Mouse (Mus musculus): ENCODE results near the gene Tex38.

Gene Tex38

DNA sequence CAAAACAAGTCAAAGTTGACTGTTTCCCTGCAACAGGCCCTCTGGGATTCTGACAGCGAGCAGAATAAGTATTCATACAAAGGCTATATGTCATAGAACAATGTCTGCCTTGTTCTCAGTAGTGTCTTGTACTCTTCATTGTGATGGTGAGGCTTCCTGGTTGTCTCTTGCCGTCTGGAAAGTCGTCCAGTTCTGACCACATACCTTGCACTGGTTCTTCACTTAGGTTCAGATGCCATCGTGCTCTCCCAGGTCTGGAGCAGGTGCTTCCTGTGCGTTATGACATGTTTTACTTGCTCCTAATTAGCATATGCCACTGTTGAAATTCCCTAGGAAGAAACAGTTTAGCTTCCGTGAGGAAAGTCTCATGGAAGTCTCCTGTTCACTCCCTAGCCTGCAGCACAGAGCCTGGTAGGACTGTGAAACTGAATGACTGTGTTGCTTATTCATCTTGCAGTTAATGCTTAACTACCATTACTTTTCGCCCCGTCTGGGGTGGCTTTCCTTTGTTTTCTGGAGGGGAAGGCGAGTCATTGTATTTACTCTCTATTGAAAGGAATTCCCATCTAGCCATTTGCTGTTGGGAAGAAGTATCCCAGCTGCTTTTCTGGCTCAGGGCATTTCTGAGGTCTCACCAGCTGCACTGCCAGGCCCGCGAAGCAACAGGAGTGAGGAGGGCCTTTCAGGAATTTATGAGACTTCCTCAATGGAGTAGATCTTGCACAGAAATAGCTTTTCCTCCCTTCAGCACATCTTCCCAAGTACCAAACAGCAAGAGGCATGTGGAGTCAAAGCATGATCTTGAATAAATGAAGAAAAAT, 13.0 kb downstream of the Tex38 start:
- no peak for DNase-seq (ENCODE audit: low spot score)

DNA sequence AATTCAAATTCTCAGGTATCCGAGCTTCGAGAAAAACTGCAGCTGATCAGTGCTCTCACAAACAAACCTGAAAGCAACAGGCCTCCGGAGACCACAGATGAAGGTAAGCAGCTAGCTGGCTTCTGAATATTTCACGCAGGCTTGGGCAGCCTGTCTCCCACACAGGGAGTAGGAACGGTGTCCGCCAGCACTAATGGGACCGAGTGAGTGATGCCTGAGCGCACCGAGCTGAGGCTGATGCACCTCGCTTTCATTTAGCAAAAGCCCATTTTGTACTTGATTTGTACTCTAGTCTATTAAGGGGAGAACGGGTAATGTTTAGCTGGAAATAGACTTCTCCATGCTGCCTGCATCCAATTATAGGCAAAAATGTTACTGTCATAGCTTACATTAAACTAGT, 16.2 kb downstream of the Tex38 start:
- DNase-seq (ENCODE audit: low spot score): no peak

DNA sequence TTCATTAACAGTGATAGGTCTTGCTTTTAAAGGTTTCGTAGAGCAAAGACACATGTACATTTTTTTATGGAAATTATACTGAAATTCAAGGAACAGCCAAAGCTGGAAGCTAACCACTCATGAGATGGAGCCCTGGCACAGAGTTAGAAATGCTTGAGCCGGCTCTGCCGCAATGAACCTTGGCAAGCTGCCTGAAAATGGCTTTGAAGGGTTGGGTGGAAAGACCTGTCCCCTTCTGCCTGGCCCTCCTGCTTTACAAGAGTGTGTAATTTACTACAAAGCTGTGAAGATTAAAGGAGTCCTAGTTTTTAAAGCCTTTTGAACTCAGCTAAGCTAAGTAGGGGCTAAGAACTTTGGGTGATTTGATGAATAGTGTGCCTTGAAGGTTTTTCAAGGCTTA, 19.6 kb downstream of the Tex38 start:
- no peak for DNase-seq (ENCODE audit: low spot score)

DNA sequence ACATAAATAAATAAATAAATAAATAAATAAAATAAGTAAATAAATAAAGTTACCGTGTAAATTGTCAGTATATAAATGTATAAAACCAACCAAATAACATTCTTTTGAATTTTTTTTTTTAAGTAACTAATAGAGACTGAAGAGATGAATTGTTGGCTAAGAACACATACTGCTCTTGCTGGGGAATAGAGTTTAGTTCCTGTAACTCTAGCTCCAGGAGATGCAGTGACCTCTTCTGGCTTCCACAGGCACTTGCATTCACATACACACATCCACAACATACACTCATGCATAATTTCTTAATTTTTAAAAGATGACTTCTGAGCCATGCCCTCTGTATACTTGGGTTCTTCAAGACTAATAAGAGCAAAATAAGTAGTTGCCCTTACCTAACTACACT, 26.0 kb downstream of the Tex38 start:
- no peak for DNase-seq (ENCODE audit: low spot score)

DNA sequence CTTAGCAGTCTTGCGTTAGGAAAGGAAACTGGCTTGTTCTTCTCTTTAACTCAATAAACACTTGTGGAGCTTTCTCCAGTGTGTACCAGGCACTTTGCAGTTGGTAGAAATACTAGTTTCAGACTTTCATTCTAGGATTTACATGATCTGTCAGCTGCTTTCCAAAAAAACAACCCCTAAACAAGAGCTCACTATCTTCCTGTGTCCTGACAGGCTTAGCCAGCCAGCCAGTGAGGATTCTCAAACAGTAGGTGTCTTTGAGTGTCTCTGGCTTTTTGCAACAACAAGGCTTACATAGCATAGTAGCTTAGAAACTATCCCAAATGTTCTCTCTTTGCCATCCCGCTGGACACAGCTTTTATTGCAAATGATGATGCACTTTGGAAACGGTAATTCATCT, 26.7 kb downstream of the Tex38 start:
- no peak for DNase-seq (ENCODE audit: low spot score)

DNA sequence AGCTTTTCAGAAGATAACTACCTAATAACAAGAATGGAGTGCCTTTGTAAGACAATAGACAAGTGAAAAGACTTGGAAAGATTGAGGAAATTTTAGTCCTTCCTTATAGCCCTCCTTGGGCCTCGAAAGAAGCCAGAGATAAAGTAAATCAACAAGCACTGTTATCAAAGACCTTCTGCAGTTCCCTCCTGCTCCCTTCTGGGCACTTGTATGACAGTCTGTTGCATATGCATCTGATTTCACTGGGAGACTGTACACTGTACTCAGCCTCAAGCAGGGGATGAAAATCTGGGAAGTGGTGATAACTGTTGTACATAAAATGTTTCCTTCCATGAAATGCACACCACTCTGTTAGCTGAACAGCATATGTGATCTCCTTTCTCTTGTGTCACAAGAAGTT, 31.5 kb downstream of the Tex38 start:
- DNase-seq (ENCODE audit: low spot score): no peak

DNA sequence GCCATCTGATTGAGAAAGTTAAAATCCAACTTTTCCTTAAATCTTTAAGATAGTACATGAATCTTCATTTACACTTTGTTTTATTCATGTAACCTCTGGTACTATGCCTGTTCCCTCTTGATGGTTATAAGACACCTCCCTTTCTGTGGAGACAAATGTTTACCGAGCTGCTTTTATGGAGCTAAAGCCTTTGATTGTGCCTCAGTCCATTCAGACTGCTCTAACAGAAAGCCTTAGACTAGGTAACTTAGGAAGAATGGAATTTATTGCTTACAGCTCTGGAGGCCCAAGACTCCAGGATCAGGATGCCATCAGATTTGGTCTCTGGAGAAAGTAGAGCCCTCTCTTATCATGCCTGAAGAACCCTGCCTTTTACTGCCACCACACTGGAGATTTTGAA, 32.6 kb downstream of the Tex38 start:
- DNase-seq (ENCODE audit: low spot score): no peak

DNA sequence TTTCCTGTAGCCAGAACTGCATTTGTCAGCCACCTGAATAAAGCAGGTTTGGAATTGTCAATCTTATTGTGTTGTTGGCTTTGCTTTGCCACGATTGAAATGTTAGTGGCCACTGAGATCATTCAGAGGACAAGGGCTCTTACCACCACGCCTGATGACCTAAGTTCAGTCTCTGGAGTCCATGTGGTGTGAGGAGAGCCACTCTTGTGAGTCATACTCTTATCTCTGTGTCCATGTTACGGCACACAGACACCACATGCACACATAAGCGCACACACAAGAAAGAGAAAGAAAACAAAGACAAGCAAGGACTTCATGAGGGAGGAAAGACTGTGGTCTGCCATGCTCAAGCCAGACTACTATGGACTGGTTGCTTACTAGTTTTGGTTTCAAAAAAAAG, 37.7 kb downstream of the Tex38 start:
- DNase-seq (ENCODE audit: low spot score): no peak

DNA sequence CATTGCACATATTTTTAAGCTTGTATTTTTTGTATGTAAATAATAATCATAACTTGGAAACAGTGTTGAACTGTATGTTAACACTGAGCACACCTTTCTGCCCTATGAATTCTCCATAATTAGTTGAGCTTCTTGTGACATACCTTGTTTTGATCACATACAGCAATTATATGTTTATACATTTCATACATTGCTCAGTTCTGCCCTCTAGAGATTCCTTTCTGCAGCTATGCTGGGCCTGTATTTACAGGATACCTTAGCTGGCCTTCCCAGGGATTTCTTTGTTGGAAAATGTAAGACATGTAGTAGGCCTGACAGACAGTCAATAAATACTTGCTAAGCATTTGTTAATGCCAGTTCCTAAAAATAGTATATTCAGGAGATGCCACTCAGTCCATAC, 38.2 kb downstream of the Tex38 start:
- DNase-seq (ENCODE audit: low spot score): no peak

DNA sequence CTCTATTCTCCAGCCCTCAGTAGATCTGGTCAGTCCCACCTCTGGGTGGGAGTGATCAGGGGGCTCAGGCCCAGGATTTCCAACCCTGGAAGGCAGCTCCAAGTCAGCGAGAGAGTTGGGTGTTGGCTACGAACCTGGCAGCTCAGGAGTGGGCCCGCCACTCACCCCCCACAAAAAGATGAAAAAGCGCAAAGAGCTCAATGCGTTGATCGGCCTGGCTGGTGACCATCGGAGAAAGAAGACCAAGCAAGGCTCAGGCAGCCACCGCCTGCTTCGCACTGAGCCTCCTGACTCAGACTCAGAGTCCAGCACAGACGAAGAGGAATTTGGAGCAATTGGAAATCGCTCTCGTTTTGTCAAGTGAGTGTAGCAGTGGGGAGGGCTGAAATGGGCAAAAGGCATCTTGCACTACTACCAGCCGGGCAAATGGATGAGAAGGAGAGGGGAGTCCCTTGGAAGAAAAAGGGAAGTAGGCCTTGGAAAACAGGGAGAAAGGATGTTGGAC, 42.3 kb downstream of the Tex38 start:
- no peak for DNase-seq (ENCODE audit: low spot score)

DNA sequence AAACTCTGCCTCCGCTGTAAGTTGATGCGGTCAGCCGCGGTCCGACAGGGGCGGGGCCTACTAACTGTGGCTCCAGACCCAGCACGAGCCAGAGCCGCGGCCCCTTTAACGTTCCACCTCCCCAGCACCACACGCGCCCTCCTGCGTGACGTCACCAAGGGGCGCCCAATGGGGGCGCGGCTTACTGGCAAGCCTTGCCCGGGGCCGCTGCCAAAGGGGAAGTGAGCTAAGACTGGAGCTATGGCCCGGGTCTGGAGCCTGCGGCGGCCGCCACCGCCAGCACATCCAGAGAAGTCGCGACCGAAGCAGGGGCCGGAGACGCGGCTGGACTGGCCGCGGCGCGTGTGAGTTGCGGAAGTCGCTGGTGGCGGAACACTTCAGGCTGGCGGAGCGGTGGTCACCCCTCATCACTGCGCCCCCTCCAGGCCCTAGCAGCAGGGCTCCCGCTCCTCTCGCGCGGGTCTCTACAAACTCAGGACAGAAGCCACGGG, 43.2 kb downstream of the Tex38 start, which contains the start of gene Efcab14:
Gene Efcab14 (plus strand): TSS at position 194 of the 491 bp plus-strand sequence.
- peak; percentile 97 for DNase-seq (ENCODE audit: low spot score)

DNA sequence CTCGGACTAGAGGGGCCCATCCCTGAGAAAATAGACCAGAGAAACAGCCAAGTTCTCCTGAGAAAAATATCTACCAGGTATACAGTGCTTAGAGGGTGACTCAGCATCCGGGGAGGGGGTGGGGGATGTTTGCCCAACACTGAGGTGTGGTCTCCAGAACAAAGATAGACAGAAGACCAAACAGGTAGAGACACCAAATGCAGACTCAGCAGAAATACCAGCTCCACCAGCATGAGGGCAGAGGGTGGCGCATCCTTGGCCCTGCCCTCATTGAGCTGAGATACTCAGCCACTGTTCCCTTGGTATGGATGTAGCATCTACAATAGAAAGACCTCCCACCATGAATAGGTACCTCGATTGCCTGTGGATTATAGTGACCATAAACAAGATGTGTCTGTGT, 46.0 kb downstream of the Tex38 start:
- no peak for DNase-seq (ENCODE audit: low spot score)

DNA sequence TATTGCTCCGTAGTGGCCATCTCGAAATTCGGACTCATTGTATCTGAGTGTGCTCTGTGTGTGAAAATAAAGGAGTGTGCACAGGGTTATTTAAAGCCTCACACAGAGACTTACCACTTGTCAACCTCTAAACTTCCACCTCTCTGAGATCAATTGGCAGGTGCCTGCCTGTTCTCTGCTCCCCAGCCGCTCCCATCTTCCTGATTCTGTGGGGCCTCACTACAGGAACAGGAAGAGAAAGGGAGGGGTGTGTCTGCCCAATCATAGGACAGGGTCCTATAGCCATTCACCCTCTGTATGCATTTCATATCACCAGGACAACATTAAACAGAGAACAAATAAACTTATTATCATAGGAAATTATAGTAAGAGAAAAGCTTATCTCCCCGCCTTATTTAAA, 47.1 kb downstream of the Tex38 start:
- DNase-seq (ENCODE audit: low spot score): no peak

DNA sequence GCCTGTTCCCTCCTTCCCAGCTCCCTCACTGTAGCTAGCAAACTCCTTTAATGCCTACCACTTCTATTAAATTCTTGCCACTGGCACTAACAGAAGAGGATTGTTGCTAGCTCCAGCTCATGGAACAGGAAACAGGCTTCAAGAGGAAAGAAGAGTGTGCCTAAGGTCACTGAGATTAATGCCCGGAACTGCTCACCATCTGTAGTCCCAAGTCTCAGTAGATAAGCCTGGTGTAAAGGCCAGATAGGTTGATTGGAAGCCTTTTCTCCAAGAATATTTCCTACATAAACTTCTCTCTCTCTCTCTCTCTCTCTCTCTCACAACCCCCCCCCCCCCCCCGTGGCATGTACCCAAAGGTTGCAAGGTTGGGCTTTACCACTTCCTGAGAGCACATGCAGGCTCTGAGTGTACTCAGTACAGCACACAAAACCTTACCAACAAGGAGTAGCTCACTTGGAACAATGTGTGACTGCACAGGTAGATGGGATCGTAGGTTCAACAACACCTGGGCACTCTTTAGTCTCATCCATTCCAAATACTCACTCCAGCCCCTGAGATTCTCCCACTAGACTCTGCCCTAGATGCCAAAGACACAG, 48.5 kb downstream of the Tex38 start:
- no peak for DNase-seq (ENCODE audit: low spot score)

DNA sequence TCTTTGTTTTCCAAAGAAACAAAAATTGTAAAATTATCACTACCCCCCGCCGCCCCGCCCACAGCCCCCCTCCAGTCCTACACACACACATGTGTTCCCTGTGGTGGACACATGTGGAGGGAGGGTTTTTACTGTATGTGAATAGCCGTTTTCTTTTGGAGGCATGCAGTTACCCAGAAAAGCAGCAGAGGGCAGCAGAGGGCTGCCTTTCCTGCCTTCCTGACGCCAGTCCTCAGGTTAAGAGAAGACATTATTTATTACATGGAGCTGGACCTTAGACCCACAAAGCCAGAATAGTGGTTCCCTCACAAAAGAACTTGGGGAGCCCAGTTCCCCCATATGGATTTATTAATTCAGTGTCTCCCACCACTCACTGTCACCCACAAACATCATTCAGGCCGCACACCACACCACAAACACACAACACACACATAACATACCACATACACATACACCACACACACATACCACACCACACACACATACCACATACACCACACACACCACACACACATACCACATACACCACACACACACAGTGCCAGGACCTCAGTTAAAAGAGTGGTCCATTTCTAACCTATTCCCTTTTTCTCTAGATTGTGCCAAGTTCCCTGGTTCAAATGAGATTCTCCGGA, 49.1 kb downstream of the Tex38 start:
- peak; percentile 58 for DNase-seq (ENCODE audit: low spot score)
